Mouse (Mus musculus) mature B cell (primary cell): ENCODE results near the gene Fam240a.

Experiments
- in situ Hi-C: fragments of 300-500 bp; cut with MboI; formaldehyde crosslinking; loops from 2 replicates; pipeline ENCODE4 v1.14.3; 2019

The Fam240a gene

GRCm38 (mm10) chr9:110945343-110945742, 28.7 kb upstream of the Fam240a start:
- in situ Hi-C loops, result no loop called here

GRCm38 (mm10) chr9:110944265-110944664, 27.6 kb upstream of the Fam240a start:
- in situ Hi-C loops, result no loop called here

- in situ Hi-C loops, result no loop called here
Observed at GRCm38 (mm10) chr9:110937506-110938490, 21.1 kb upstream of the Fam240a start.

- in situ Hi-C loops, result no loop called here
Observed at GRCm38 (mm10) chr9:110935941-110936340, 19.3 kb upstream of the Fam240a start.

- in situ Hi-C loops, result no loop called here
Observed at GRCm38 (mm10) chr9:110933850-110934437, 17.3 kb upstream of the Fam240a start.

GRCm38 (mm10) chr9:110931573-110931972, 14.9 kb upstream of the Fam240a start:
- in situ Hi-C loops, result no loop called here

- in situ Hi-C loops, result no loop called here
Observed at GRCm38 (mm10) chr9:110922759-110923158, 6.1 kb upstream of the Fam240a start.

GRCm38 (mm10) chr9:110920665-110921419, 4.2 kb upstream of the Fam240a start:
- in situ Hi-C loops, result no loop called here

- in situ Hi-C loops, result no loop called here
Observed at GRCm38 (mm10) chr9:110915466-110915865, 1.2 kb downstream of the Fam240a start.

GRCm38 (mm10) chr9:110914631-110915236, 1.9 kb downstream of the Fam240a start:
- in situ Hi-C loops, result no loop called here

- in situ Hi-C loops, result no loop called here
Observed at GRCm38 (mm10) chr9:110909371-110909967, 7.2 kb downstream of the Fam240a start.

GRCm38 (mm10) chr9:110908631-110909016, 8.0 kb downstream of the Fam240a start:
- in situ Hi-C loops, result no loop called here

GRCm38 (mm10) chr9:110907838-110908630, 8.6 kb downstream of the Fam240a start:
- in situ Hi-C loops, result no loop called here

- in situ Hi-C loops, result no loop called here
Observed at GRCm38 (mm10) chr9:110907201-110907837, 9.3 kb downstream of the Fam240a start.

GRCm38 (mm10) chr9:110902271-110902670, 14.4 kb downstream of the Fam240a start:
- in situ Hi-C loops, result no loop called here

GRCm38 (mm10) chr9:110901204-110901603, 15.5 kb downstream of the Fam240a start:
- in situ Hi-C loops, result no loop called here

- in situ Hi-C loops, result no loop called here
Observed at GRCm38 (mm10) chr9:110899451-110900008, 17.1 kb downstream of the Fam240a start.

GRCm38 (mm10) chr9:110896595-110896994, 20.1 kb downstream of the Fam240a start:
- in situ Hi-C loops, result no loop called here

- in situ Hi-C loops, result no loop called here
Observed at GRCm38 (mm10) chr9:110895994-110896393, 20.7 kb downstream of the Fam240a start.

GRCm38 (mm10) chr9:110895507-110895906, 21.2 kb downstream of the Fam240a start:
- in situ Hi-C loops, result no loop called here
